In the genomic region with DNA sequence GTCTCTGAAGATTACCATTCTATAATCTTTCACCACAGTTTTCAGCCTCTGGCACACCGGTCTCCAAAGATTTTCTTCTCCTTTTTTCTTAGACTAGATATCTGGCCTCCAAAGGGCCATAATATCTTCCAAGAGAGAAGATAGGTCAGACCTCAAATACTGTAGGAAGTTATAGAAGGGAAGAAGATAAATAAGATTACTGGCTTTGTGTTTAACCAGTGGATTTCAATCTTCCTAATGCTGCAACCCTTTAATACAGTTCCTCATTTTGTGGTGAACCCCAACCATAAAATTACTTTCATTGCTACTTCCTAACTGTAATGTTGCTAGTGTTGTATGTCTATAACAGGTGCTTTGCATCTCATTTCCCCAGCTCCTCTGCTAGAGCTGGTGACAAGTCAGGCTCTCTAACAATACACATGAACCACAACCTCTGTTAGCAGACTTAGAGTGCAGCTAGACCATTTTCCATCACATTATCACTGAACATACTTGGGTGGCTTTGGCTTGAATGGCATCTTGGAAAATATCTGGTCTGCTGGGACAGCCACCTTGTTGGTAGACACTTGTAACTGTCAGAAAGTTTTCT, we compare ENCODE assay signal across 24 mouse cellular contexts.
DNase-seq lines count a peak whose midpoint lies in the region; ATAC-seq lines count a peak whose summit lies in the region.
"Had no signal": no experiment of that assay in that cellular context is flagged by ENCODE, and none has a peak within 500 bp of the region (broad histone marks: within the 10 kb centered on the region; RNA-seq: fewer than 3 reads in every experiment).

No protein-coding gene starts in this region.

- no peak overlapping the region for H3K4me2 ChIP-seq in heart, embryonic 12.5 days
- H3K4me2 ChIP-seq: embryonic facial prominence, embryonic 12.5 days; forebrain, embryonic 13.5 days; forebrain, embryonic 15.5 days had no signal

- no peak overlapping the region for H3K4me3 ChIP-seq in heart, embryonic 12.5 days
- H3K4me3 ChIP-seq: embryonic facial prominence, embryonic 10.5 days; embryonic facial prominence, embryonic 12.5 days; forebrain, embryonic 13.5 days; forebrain, embryonic 15.5 days had no signal

- peak; percentile 29 for DNase-seq in heart, adult 11 months
- DNase-seq in spleen, adult 18-20 months: no peak
- DNase-seq in left cerebral cortex, adult 18-20 months (ENCODE audit: low spot score in 2 of 2): no peak
- DNase-seq in layer of hippocampus, adult 18-20 months (ENCODE audit: low spot score in 2 of 2): no peak
- DNase-seq: adrenal gland, adult 8-10 months; adrenal gland, postnatal 14 days; adrenal gland, postnatal 36 days; cerebellum, adult 18-20 months; cerebellum, adult 8-10 months; cerebellum, adult 9-11 months; cerebellum, postnatal 14 days; cerebellum, postnatal 36 days; forebrain, postnatal 0 days had no signal

- ATAC-seq in heart, embryonic 12.5 days (ENCODE audit: insufficient number of reproducible peaks, low FRiP score): no peak
- ATAC-seq in common myeloid progenitor, adult 5-6 weeks (replicated peaks; ENCODE audit: low read depth, poor library complexity, severe bottlenecking): peak; percentile 77
- ATAC-seq in hematopoietic stem cell, adult 5-6 weeks (replicated peaks in 1 of 2; ENCODE audit: insufficient read depth in 1 of 2, low FRiP score in 2 of 2, low TSS enrichment in 1 of 2, low read depth in 1 of 2, poor library complexity in 2 of 2, severe bottlenecking in 2 of 2): peak; percentile 80 to 84
- peak; percentile 80 for ATAC-seq in megakaryocyte progenitor cell, adult 5-6 weeks (replicated peaks; ENCODE audit: poor library complexity)
- ATAC-seq: activated CD4-positive, CD25-positive, alpha-beta regulatory T cell, adult 4 months; forebrain, embryonic 13.5 days; forebrain, embryonic 15.5 days; forebrain, postnatal 0 days; Patski had no signal

- no peaks in the 10 kb centered on the region for H3K36me3 ChIP-seq in heart, embryonic 12.5 days
- H3K36me3 ChIP-seq: embryonic facial prominence, embryonic 10.5 days; embryonic facial prominence, embryonic 12.5 days; forebrain, embryonic 15.5 days; G1E had no signal

- H3K27me3 ChIP-seq in heart, embryonic 12.5 days (replicated peaks): no peaks in the 10 kb centered on the region
- H3K27me3 ChIP-seq: embryonic facial prominence, embryonic 12.5 days; forebrain, embryonic 13.5 days; forebrain, embryonic 15.5 days had no signal

- H3K27ac ChIP-seq in heart, embryonic 12.5 days (ENCODE audit: poor library complexity, severe bottlenecking): no peak overlapping the region
- H3K27ac ChIP-seq: embryonic facial prominence, embryonic 10.5 days; embryonic facial prominence, embryonic 12.5 days; forebrain, embryonic 13.5 days; forebrain, embryonic 15.5 days had no signal

- 75% methylated on average over 1 of the region's 1 CpGs for WGBS in heart, embryonic 12.5 days

- no peaks in the 10 kb centered on the region for H3K4me1 ChIP-seq in heart, embryonic 12.5 days (replicated peaks)
- H3K4me1 ChIP-seq: embryonic facial prominence, embryonic 10.5 days; embryonic facial prominence, embryonic 12.5 days; forebrain, embryonic 13.5 days; forebrain, embryonic 15.5 days had no signal

- H3K9me3 ChIP-seq in heart, embryonic 12.5 days (replicated peaks): no peaks in the 10 kb centered on the region
- H3K9me3 ChIP-seq: embryonic facial prominence, embryonic 10.5 days; embryonic facial prominence, embryonic 12.5 days; forebrain, embryonic 13.5 days; forebrain, embryonic 15.5 days; G1E had no signal

- no peak overlapping the region for H3K9ac ChIP-seq in heart, embryonic 12.5 days
- H3K9ac ChIP-seq: embryonic facial prominence, embryonic 12.5 days; forebrain, embryonic 13.5 days; forebrain, embryonic 15.5 days; forebrain, postnatal 0 days had no signal
